Mouse (Mus musculus) cerebellum, postnatal 25 days (tissue): ENCODE measurements around the gene Limk2.
A peak's percentile ranks its signal among the peaks of the same experiment; 100 is the strongest.

Source experiments
- DNase-seq, 2 experiments: peaks; one replicate each; pipeline ENCODE4 v3.0.0; 2021; ENCODE audit warnings: mixed read lengths in 2 of 2

Gene Limk2

GRCm38 (mm10) chr11:3370162-3370561, 38.8 kb downstream of the Limk2 start:
- DNase-seq: no peak

- no peak for DNase-seq
Measured at GRCm38 (mm10) chr11:3369449-3369848, 39.5 kb downstream of the Limk2 start.

GRCm38 (mm10) chr11:3368983-3369382, 40.0 kb downstream of the Limk2 start:
- no peak for DNase-seq

GRCm38 (mm10) chr11:3366411-3366810, 42.6 kb downstream of the Limk2 start:
- no peak for DNase-seq

- DNase-seq: no peak
Measured at GRCm38 (mm10) chr11:3362854-3363253, 46.1 kb downstream of the Limk2 start.

- DNase-seq: peak in 1 of 2 experiments; percentile 39
Measured at GRCm38 (mm10) chr11:3352990-3353585, 55.9 kb downstream of the Limk2 start.

GRCm38 (mm10) chr11:3352131-3352530, 56.9 kb downstream of the Limk2 start:
- no peak for DNase-seq

- no peak for DNase-seq
Measured at GRCm38 (mm10) chr11:3349343-3349695, 59.7 kb downstream of the Limk2 start.

GRCm38 (mm10) chr11:3348576-3349342, 60.2 kb downstream of the Limk2 start:
- peak; percentile 34 to 65 for DNase-seq

- no peak for DNase-seq
Measured at GRCm38 (mm10) chr11:3347835-3348195, 61.2 kb downstream of the Limk2 start.

GRCm38 (mm10) chr11:3347091-3347834, 61.7 kb downstream of the Limk2 start:
- peak; percentile 91 to 96 for DNase-seq

GRCm38 (mm10) chr11:3346351-3346750, 62.6 kb downstream of the Limk2 start:
- DNase-seq: no peak

GRCm38 (mm10) chr11:3344916-3345315, 64.1 kb downstream of the Limk2 start:
- no peak for DNase-seq

- DNase-seq: no peak
Measured at GRCm38 (mm10) chr11:3341476-3341875, 67.5 kb downstream of the Limk2 start.

GRCm38 (mm10) chr11:3337961-3338360, 71.0 kb downstream of the Limk2 start:
- DNase-seq: no peak

- peak; percentile 87 to 88 for DNase-seq
Measured at GRCm38 (mm10) chr11:3337173-3337955, 71.6 kb downstream of the Limk2 start.

GRCm38 (mm10) chr11:3336602-3337001, 72.4 kb downstream of the Limk2 start:
- DNase-seq: no peak

- peak; percentile 90 to 94 for DNase-seq
Measured at GRCm38 (mm10) chr11:3335651-3336216, 73.3 kb downstream of the Limk2 start.

- DNase-seq: no peak
Measured at GRCm38 (mm10) chr11:3334711-3335316, 74.2 kb downstream of the Limk2 start.

GRCm38 (mm10) chr11:3334141-3334710, 74.8 kb downstream of the Limk2 start:
- DNase-seq: no peak

- DNase-seq: peak in 1 of 2 experiments; percentile 42
Measured at GRCm38 (mm10) chr11:3333111-3333695, 75.8 kb downstream of the Limk2 start.
